Mouse (Mus musculus) left cerebral cortex, postnatal 14 days (tissue): ENCODE measurements around the gene Adcyap1r1. TPM values are rescaled to one million over a fixed set of nuclear protein-coding genes. Genes with fewer than 3 reads are reported as not detected.

ENCODE experiments used
- DNase-seq, 2 experiments: peaks; one replicate each; pipeline ENCODE4 v3.0.0; 2021 to 2022; ENCODE audit warnings: low spot score in 2 of 2, mixed read lengths in 1 of 2
- intact Hi-C: fragments of 180-260 bp; cut with DNase I; formaldehyde crosslinking; loops from one replicate; pipeline ENCODE4 v1.15.1; 2025
- total RNA-seq, 2 experiments: library from RNA; stranded (reverse); gene quantifications; 2 replicates each; pipeline ENCODE4 v1.2.3; 2021

Adcyap1r1 gene
- total RNA-seq, 2 experiments from 2014 or later: 113 to 126 TPM

DNA sequence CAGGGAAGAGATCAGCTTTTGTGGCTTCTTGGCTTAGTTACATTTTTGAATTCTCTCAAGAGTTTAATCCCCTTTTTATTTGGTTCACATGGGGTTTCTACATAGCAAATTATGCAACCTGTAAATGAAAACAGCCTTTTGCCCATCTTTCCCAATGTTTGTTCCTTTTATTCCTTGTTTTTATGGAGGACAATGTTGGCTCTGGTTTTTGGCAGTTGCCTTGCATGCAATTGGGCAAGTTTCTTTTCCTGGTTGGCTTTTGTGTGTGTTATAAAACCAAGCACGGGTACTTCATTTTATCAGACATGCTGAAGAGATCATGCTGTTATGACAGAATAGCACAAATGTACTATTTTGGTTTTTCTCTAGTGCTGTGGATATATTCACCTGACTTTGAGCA, 30.7 kb downstream of the Adcyap1r1 start:
- intact Hi-C loops: no loop called here

DNA sequence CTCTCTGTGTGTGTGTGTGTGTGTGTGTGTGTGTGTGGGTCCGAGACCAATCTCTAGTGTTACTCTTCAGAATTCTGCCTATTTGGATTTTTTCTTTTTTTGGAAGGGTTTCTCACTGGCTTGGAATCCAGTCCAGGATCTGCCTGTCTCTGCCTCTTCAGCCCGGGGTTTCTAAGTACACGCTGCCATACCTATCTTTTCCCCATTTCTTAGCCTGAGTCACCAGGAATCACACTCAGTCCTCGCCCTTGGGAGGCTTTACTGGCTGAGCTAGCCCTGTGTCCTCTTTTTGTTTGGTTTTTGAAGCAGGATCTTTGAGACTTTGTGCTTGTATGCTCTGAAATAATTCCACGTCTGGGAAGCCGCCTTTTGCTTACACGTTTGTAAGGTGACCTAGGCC, 31.6 kb downstream of the Adcyap1r1 start:
- no peak for DNase-seq
- intact Hi-C loops: no loop called here

More for the DNA sequence above, 30.7 kb downstream of the Adcyap1r1 start:
- DNase-seq: no peak

GRCm38 (mm10) chr6:55484224-55484623, 32.4 kb downstream of the Adcyap1r1 start:
- intact Hi-C loops: no loop called here
- peak; percentile 63 to 79 for DNase-seq

- intact Hi-C loops: no loop called here
- DNase-seq: no peak
Observed at GRCm38 (mm10) chr6:55485216-55485615, 33.4 kb downstream of the Adcyap1r1 start.

DNA sequence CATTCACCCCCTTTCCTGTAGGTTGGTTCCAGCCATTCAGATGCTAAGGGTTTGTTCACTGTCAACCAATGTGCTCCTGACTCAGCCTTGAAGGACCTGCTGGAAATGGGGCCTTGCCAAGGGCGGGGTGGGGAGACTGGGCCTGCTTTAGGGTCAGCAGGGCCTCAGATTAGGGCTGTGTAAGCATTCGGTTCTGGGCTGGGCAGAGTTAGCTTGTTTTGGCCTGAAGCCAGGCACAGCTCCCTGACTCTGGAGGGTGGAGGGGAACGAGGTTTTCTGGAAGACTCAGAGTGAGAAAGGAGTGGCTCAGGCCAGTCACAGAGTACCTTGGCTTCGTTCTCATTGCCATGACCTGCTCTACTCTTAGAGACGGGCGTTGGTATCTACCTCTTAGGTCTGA, 35.9 kb downstream of the Adcyap1r1 start:
- DNase-seq: no peak
- intact Hi-C loops: no loop called here

DNA sequence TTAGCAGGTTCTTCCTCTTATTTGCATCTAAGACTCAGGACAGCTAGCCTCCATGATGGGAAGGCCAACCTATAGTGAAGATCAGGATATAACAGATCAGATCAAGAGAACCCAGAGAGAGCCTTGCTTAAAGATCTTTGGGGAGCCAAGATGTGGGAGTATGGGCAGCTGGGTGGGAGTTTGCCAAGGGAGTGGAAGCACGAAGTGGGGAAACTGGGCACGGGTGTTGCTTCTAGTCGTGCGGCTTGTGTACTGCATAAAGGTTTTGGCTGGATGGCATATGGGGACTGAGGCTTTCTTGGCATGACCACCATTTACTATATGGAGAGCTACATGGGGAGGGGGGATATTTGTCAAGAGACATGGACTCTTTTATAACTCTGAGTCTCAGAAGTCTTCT, 44.4 kb downstream of the Adcyap1r1 start:
- peak in 1 of 2 experiments; percentile 45 for DNase-seq
- intact Hi-C loops: loop anchor here (5.0 kb wide), 1 partner anchor 34 kb away; no protein-coding TSS in a partner anchor

DNA sequence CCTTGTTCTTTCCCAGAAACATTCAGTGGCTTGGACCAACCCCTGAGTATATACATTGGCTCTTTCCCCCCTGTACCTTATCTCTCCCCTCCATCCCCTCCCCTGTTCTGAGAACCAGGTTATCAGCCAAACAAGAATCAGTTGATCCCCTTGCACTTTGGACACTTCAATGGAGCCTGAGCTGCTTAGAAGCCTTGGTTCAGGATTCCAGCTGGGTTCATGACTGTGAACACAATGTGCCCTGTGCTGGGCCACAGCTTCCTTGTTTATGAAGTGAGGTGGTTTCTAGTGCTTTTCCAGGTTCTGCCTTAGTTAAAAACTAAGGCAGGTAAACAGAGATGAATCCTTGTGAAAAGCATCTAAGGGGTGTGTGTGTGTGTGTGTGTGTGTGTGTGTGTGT, 47.0 kb downstream of the Adcyap1r1 start:
- DNase-seq: no peak
- intact Hi-C loops: loop anchor here (5.0 kb wide), 1 partner anchor 36 kb away; no protein-coding TSS in a partner anchor

DNA sequence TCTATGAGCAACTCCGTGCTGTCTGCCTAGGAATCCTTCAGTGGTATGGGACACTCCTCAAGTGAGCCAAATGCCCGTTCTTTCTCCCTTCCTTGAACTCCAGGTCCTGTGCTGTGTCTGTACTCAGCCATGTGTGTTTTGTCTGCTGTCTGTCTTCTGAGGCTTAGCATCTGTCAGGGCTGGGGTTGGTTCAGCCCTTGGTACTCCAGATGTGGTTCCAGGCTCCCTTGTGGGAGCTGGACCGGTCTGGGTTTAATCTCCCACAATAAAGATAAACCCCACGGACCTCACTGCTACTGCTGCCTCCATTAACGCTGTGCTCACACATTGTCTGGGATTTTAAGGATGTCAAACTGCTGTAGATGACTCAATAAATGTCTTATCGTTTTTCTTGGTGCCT, 49.3 kb downstream of the Adcyap1r1 start:
- intact Hi-C loops: no loop called here
- DNase-seq: no peak

GRCm38 (mm10) chr6:55502309-55502708, 50.5 kb downstream of the Adcyap1r1 start:
- intact Hi-C loops: no loop called here

GRCm38 (mm10) chr6:55504797-55505488, 53.2 kb downstream of the Adcyap1r1 start:
- intact Hi-C loops: loop anchor here (2.0 to 5.0 kb wide), 3 partner anchors 48 to 120 kb away; no protein-coding TSS in a partner anchor
- peak; percentile 82 to 84 for DNase-seq

More at GRCm38 (mm10) chr6:55502309-55502708, 50.5 kb downstream of the Adcyap1r1 start:
- no peak for DNase-seq

DNA sequence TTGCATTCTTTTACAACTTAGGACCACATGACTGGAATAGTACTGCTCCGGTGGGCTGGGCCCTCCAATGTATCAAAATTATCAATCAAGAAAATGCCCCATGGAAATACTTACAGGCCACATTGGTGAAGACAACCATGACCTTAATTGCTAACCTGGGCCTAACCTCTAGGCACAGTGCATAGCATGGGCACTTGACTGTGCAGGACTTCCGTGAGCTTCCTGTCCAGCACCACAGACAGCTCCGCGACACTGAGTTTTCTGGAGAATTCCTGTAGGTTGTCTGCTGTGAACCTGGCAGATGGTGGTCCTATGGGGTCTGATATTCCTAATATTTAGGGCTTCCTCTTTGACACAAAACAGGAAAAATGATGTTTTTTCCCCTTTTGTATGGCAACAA, 54.7 kb downstream of the Adcyap1r1 start:
- intact Hi-C loops: loop anchor here (5.0 kb wide), 1 partner anchor 49 kb away; no protein-coding TSS in a partner anchor
- DNase-seq: no peak

- intact Hi-C loops: loop anchor here (5.0 kb wide), 1 partner anchor 52 kb away; no protein-coding TSS in a partner anchor
- no peak for DNase-seq
Observed at GRCm38 (mm10) chr6:55509130-55509870, 57.5 kb downstream of the Adcyap1r1 start.

GRCm38 (mm10) chr6:55511212-55512065, 59.7 kb downstream of the Adcyap1r1 start:
- intact Hi-C loops: loop anchor here (2.0 kb wide), 1 partner anchor 279 kb away; no protein-coding TSS in a partner anchor
- peak; percentile 87 to 92 for DNase-seq

DNA sequence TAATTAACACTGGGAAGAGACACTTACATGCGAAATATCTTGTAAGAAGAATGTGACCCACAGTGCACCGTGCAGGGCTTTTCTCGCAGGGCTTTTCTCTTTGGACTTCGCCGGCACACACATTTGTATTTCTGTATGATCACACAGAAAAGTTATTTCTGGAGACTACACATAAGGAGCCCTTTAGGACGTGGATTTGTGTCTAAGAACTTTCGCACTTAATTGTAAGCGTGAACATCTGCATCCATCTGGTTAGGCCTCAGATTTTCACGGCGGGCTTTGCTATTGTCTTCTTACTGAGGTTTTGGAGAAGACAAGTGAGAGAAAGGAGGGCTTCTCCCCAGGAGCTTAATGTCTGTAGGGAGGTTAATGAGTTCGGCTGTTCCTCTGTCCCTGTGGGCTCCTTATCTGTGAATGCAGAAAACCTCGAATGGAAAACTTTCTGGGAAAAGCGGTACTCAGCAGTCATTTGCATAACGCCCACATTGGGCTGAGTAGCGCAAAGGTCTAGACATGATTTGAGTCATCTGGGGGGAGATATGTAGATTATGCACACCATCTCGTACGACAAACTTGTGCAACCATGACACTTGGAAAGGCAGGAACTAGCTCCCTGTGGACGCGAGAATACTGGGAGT, 60.4 kb downstream of the Adcyap1r1 start:
- DNase-seq: no peak
- intact Hi-C loops: no loop called here

DNA sequence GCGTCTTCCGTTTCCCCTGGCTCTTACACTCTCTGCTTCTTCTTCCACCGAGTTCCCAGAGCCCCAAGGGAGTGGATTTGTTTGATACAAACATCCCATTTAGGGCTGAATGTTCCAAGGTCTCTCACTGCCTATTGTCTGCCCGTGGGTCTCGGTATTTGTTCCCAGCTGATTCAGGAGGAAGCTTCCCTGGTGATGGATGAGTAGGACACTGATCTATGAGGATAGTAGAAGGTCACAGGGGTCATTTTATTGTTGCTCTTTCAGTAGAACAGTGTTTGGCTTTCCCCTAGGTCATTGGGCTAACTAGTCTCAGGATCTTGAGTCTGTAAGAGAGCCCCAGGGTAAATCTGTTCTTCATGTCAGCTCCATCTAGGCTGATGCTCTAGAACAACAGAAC, 61.7 kb downstream of the Adcyap1r1 start:
- intact Hi-C loops: no loop called here

DNA sequence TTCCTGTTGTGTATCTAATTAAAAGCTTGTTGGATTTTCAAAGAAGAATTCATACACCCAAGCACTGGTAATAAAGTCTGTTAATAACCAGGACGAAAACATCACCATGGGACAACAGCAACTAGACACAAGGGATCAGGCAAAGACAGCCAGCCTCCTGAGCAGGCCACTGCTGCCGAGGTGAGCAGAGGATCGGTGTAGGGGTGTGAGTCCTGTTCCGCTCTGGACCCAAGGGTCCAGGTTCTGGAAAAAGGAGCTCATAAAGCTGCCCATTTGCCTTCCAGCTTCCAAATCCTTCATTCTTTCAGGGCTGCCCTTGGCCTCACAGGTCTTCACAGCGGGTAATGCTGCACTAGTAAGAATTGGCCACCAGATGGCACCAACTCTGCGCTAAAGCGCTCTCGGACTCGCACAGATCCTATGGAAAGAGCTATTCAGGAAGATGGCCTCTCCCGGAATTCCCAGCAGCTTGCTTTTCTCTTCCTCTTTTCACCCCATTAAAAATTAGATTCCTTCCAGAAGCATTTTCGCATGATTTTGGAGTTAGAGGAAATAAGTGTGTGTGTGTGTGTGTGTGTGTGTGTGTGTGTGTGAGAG, 67.9 kb downstream of the Adcyap1r1 start:
- peak; percentile 90 to 91 for DNase-seq
- intact Hi-C loops: loop anchor here (1.0 to 5.0 kb wide), 4 partner anchors 158 to 530 kb away; no protein-coding TSS in a partner anchor

More for the DNA sequence above, 61.7 kb downstream of the Adcyap1r1 start:
- DNase-seq: no peak

DNA sequence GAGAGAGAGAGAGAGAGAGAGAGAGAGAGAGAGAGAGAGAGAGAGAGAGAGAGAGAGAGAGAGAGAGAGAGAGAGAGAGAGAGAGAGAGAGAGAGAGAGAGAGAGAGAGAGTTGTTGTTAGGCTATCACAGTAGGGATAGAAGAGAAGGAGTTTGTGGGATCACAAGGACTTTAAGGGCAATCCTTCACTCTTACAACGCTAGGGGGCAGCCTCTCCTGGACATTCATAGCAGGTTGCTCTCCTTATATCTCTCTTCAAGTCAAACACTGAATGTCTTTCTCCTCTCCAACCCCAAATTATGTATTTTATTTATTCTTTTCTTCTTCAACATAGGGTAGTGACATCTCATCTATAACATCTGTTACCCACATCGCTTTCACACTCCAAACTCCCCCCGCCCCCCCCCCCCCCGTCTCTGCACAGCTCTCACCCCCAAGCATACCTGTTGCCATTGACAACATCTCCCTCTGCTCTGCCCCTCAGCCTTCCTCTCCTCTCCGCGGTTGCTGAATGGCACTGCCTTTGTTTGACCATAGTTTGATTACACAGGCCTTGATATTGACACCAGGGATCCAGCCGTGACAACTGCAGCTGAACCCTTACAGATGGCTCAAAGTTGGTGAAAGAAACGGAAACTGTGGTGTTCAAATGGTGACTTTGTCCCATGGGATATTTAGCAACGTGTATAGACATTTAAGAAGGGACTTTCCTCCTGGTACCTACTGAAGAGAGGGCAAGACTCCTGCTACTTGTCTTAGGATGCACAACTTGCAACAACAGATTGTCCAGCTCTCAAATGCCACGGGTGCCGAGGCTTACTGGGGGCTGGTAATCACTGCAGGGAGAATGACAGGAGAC, 68.7 kb downstream of the Adcyap1r1 start:
- intact Hi-C loops: loop anchor here (1.0 to 5.0 kb wide), 3 partner anchors 157 to 430 kb away; no protein-coding TSS in a partner anchor

More for the DNA sequence above, 68.7 kb downstream of the Adcyap1r1 start:
- peak; percentile 86 to 89 for DNase-seq
